Mouse (Mus musculus): ENCODE measurements at regions not wholly inside any gene's neighbourhood (a gene's known extent, or its start where the extent isn't known, plus 50 kb on each side); places are given as distances from the start of the nearest gene placed in this dataset.
"Not testable (repeated sequence)": the region's sequence is repeated elsewhere in the genome, so short reads cannot be mapped to it uniquely, and the experiment has no call there.

GRCm38 (mm10) chr17:15620746-15621694, 56.9 kb upstream of the Prdm9 start:
- intact Hi-C loops (cut with DNase I) = no loop called here
- no peak for DNase-seq

GRCm38 (mm10) chr17:15622913-15623312, 58.8 kb upstream of the Prdm9 start:
- peak; percentile 3 to 17 for DNase-seq

GRCm38 (mm10) chr17:15630792-15631191, 66.6 kb upstream of the Prdm9 start:
- no peak for DNase-seq

More at GRCm38 (mm10) chr17:15622913-15623312, 58.8 kb upstream of the Prdm9 start:
- intact Hi-C loops (cut with DNase I) = loop anchor here (2.0 kb wide), 1 partner anchor 102 kb away; no protein-coding TSS in a partner anchor

GRCm38 (mm10) chr17:15631626-15632025, 67.5 kb upstream of the Prdm9 start:
- intact Hi-C loops (cut with DNase I) = no loop called here
- DNase-seq = no peak

More at GRCm38 (mm10) chr17:15630792-15631191, 66.6 kb upstream of the Prdm9 start:
- intact Hi-C loops (cut with DNase I) = no loop called here

GRCm38 (mm10) chr17:15632090-15632489, 67.9 kb upstream of the Prdm9 start:
- intact Hi-C loops (cut with DNase I) = no loop called here
- DNase-seq = peak; percentile 6 to 9

- DNase-seq; intact Hi-C loops (cut with DNase I): not testable (repeated sequence)
Observed at GRCm38 (mm10) chr17:15639111-15639865, 65.5 kb upstream of the Chd1 start.

- intact Hi-C loops (cut with DNase I) = no loop called here
- DNase-seq = no peak
Observed at GRCm38 (mm10) chr17:15640776-15641175, 64.0 kb upstream of the Chd1 start.

- intact Hi-C loops (cut with DNase I) = no loop called here
- no peak for DNase-seq
Observed at GRCm38 (mm10) chr17:15641764-15642163, 63.0 kb upstream of the Chd1 start.

GRCm38 (mm10) chr17:15646768-15647167, 58.0 kb upstream of the Chd1 start:
- no peak for DNase-seq
- intact Hi-C loops (cut with DNase I) = no loop called here

GRCm38 (mm10) chr17:15650089-15650742, 54.6 kb upstream of the Chd1 start:
- DNase-seq = no peak
- intact Hi-C loops (cut with DNase I) = no loop called here

- DNase-seq = no peak
- intact Hi-C loops (cut with DNase I) = no loop called here
Observed at GRCm38 (mm10) chr17:15651869-15652268, 52.9 kb upstream of the Chd1 start.
